Mouse (Mus musculus) intestine, postnatal 0 days (tissue): ENCODE results near the gene Pfn1. TPM values are rescaled to one million over a fixed set of nuclear protein-coding genes. Genes with fewer than 3 reads are reported as not detected.

Source experiments
- ATAC-seq: fragments of 200-750 bp; cut with Nextera tagmentation; 2 replicates; pipeline ENCODE4 v1.8.0; 2017; ENCODE audit warnings: mild to moderate bottlenecking, moderate TSS enrichment, moderate library complexity
- H3K27ac ChIP-seq: fragments of 300-500 bp; sonication (generic); 2 replicates; pipeline ENCODE4 v1.5.1; 2014; ENCODE audit warnings: mild to moderate bottlenecking, low read depth, low read length, moderate library complexity
- H3K27me3 ChIP-seq: fragments of 300-500 bp; sonication (generic); replicated peaks from 2 replicates; pipeline ENCODE4 v1.6.1; 2014; ENCODE audit warnings: low read length, mixed read lengths; ENCODE audit not compliant: control insufficient read depth, insufficient read depth
- H3K36me3 ChIP-seq: fragments of 300-500 bp; sonication (generic); 2 replicates; pipeline ENCODE4 v1.6.1; 2014; ENCODE audit warnings: mild to moderate bottlenecking, moderate library complexity; ENCODE audit not compliant: control insufficient read depth, insufficient read depth
- H3K4me1 ChIP-seq: fragments of 300-500 bp; sonication (generic); replicated peaks from 2 replicates; pipeline ENCODE4 v1.6.1; 2014; ENCODE audit warnings: antibody characterized with exemption, low read length, mixed read lengths; ENCODE audit not compliant: control insufficient read depth, insufficient read depth
- H3K4me2 ChIP-seq: fragments of 300-500 bp; sonication (generic); replicated peaks from 2 replicates; pipeline ENCODE4 v1.6.1; 2014; ENCODE audit warnings: low read depth, mild to moderate bottlenecking, moderate library complexity
- H3K4me3 ChIP-seq: fragments of 300-500 bp; sonication (generic); 2 replicates; pipeline ENCODE4 v1.5.1; 2014; ENCODE audit warnings: low read depth, low read length
- H3K9ac ChIP-seq: fragments of 300-500 bp; sonication (generic); 2 replicates; pipeline ENCODE4 v1.6.1; 2014; ENCODE audit warnings: mild to moderate bottlenecking, low read depth, low read length
- H3K9me3 ChIP-seq: fragments of 300-500 bp; sonication (generic); 2 replicates; pipeline ENCODE4 v1.6.1; 2016; ENCODE audit warnings: mixed run types; ENCODE audit not compliant: control insufficient read depth
- CTCF ChIP-seq: sonication (generic); IDR thresholded peaks from 2 replicates; pipeline ENCODE4 v1.5.1; 2016; ENCODE audit warnings: low read depth, mild to moderate bottlenecking, control low read depth, antibody characterized with exemption, moderate library complexity
- WGBS: fragments of 180-500 bp; shearing (Covaris S2); extraction: QIAGEN DNeasy Blood & Tissue Kit; methylation state at CpG from one replicate; pipeline ENCODE4 v1.1.7; 2014; 5-methylcytosine and 5-hydroxymethylcytosine counted together
- polyA plus RNA-seq: library from polyadenylated mRNA; unstranded; fragments of >200 nt; fragmentation: Nextera tagmentation; extraction: Ambion mirVana; gene quantifications from 2 replicates; pipeline ENCODE4 v1.2.1, GENCODE M21; 2015

The Pfn1 gene
- polyA plus RNA-seq, 1 experiment from 2014 or later: 1,961 TPM

- TF ChIP-seq CTCF: 0 out of 2 replicates have a peak, but pooled peaks have one; percentile 2
- H3K27ac ChIP-seq: peak overlapping the region; percentile 99
- no peaks in the 10 kb centered on the region for H3K27me3 ChIP-seq
- peaks cover 15% of the 10 kb centered on the region for H3K4me1 ChIP-seq
- peak overlapping the region; percentile 99 for H3K9ac ChIP-seq
- peak; percentile 48 for ATAC-seq
- peaks cover 30% of the 10 kb centered on the region for H3K36me3 ChIP-seq
- H3K4me3 ChIP-seq: peak overlapping the region; percentile 100
- peak overlapping the region; percentile 91 for H3K4me2 ChIP-seq
- no peaks in the 10 kb centered on the region for H3K9me3 ChIP-seq
- WGBS: under 1% methylated on average over 55 of the region's 63 CpGs
These were observed 873 bp downstream of the Pfn1 start for GRCm38 (mm10) chr11:70653345-70654197.

- TF ChIP-seq CTCF: no peak
- no peak for ATAC-seq
- no peaks in the 10 kb centered on the region for H3K9me3 ChIP-seq
- peak overlapping the region; percentile 91 for H3K4me2 ChIP-seq
- peak overlapping the region; percentile 99 for H3K9ac ChIP-seq
- peak overlapping the region; percentile 100 for H3K4me3 ChIP-seq
- peak overlapping the region; percentile 22 for H3K27ac ChIP-seq
- H3K4me1 ChIP-seq: peaks cover 15% of the 10 kb centered on the region
- H3K27me3 ChIP-seq: no peaks in the 10 kb centered on the region
- peaks cover 30% of the 10 kb centered on the region for H3K36me3 ChIP-seq
- WGBS: 20% methylated on average over 6 of the region's 6 CpGs
These were observed 1.5 kb downstream of the Pfn1 start for GRCm38 (mm10) chr11:70652884-70653344.

GRCm38 (mm10) chr11:70652029-70652883, 2.2 kb downstream of the Pfn1 start:
- H3K4me3 ChIP-seq: peak overlapping the region; percentile 100
- H3K9me3 ChIP-seq: no peaks in the 10 kb centered on the region
- peaks cover 15% of the 10 kb centered on the region for H3K4me1 ChIP-seq
- H3K27ac ChIP-seq: peak overlapping the region; percentile 22
- ATAC-seq: no peak
- H3K36me3 ChIP-seq: peaks cover 30% of the 10 kb centered on the region
- peak overlapping the region; percentile 91 for H3K4me2 ChIP-seq
- WGBS: 29% methylated on average over 12 of the region's 12 CpGs
- H3K9ac ChIP-seq: peak overlapping the region; percentile 99
- H3K27me3 ChIP-seq: no peaks in the 10 kb centered on the region
- TF ChIP-seq CTCF: no peak

- Histone ChIP-seq H3K4me1 (peaks cover 11% of the 10 kb centered on the region), H3K4me2 (peak overlapping the region; percentile 91), H3K36me3 (peaks cover 30% of the 10 kb centered on the region), H3K9ac (no peak overlapping the region), H3K9me3 (no peaks in the 10 kb centered on the region), H3K27me3 (no peaks in the 10 kb centered on the region), H3K4me3 (no peak overlapping the region), H3K27ac (no peak overlapping the region)
- 29% methylated on average over 2 of the region's 2 CpGs for WGBS
- ATAC-seq: no peak
- no peak for TF ChIP-seq CTCF
These were observed 3.1 kb downstream of the Pfn1 start for GRCm38 (mm10) chr11:70651391-70651790.

- TF ChIP-seq CTCF: no peak
These were observed 3.9 kb downstream of the Pfn1 start for GRCm38 (mm10) chr11:70650322-70651175.

More at GRCm38 (mm10) chr11:70650322-70651175, 3.9 kb downstream of the Pfn1 start:
- WGBS: 45% methylated on average over 12 of the region's 12 CpGs
- Histone ChIP-seq H3K9ac (no peak overlapping the region), H3K4me3 (no peak overlapping the region), H3K4me1 (peaks cover 8% of the 10 kb centered on the region; the same call in 1 of the 2 replicates), H3K36me3 (peaks cover 30% of the 10 kb centered on the region), H3K4me2 (peak overlapping the region; percentile 91), H3K27me3 (no peaks in the 10 kb centered on the region), H3K27ac (peak overlapping the region; percentile 60; the same call in 1 of the 2 replicates), H3K9me3 (no peaks in the 10 kb centered on the region)
- ATAC-seq: no peak
